Mouse (Mus musculus) frontal cortex, postnatal 10 days (tissue): ENCODE results near the gene Tph2.
A peak's percentile ranks its signal among the peaks of the same experiment; 100 is the strongest.
"Not testable (repeated sequence)": the region's sequence is repeated elsewhere in the genome, so short reads cannot be mapped to it uniquely, and the experiment has no call there.

Experiments used
- DNase-seq, 2 experiments: peaks; one replicate each; pipeline ENCODE4 v3.0.0; 2022; ENCODE audit warnings: low spot score in 2 of 2, mixed read lengths in 1 of 2

Tph2 gene

DNA sequence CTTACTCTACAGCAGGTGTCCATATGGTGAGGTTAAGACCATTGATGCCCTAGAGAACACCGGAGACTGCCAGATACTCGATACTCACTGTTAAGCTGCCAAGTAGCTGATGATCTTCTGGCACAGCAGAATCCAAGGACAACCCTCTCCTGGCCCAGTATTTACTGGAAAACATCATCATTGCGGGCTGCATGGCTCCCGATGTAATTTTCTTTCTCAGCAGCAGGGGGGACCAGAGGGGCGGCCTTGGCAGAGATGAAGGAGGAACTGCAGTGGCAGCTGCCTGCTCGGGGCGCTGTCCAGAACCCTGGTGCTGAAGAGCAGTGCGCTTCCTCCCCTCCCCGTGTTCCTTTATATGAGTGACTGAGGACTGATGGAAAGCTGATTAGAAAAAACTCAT lies at the start of gene Tph2:
Tph2 (minus strand) TSS at position 326 of the 400 bp plus-strand sequence.
- DNase-seq, result peak; percentile 47 to 62

DNA sequence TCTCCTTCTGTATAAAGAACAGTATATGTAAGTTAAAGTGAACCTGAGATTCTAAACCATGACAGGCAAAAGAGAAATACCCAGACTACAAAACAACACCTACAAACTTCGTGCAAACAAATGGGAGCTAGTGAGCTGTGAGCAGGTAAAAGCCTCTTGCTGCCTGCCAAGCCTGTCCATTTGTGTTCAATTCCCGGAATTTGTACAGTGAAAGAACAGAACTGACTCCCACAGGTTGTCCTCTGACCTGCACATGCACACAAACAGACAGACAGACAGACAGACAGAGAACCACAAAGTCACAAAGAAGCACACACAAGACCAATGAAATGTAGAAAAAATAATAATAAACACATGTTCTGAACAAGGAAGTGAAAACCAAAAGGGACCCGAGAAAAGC lies 49.0 kb upstream of the Tph2 start:
- DNase-seq, result no peak

- no peak for DNase-seq
Measured at GRCm38 (mm10) chr10:115232513-115232912, 47.7 kb upstream of the Tph2 start.

DNA sequence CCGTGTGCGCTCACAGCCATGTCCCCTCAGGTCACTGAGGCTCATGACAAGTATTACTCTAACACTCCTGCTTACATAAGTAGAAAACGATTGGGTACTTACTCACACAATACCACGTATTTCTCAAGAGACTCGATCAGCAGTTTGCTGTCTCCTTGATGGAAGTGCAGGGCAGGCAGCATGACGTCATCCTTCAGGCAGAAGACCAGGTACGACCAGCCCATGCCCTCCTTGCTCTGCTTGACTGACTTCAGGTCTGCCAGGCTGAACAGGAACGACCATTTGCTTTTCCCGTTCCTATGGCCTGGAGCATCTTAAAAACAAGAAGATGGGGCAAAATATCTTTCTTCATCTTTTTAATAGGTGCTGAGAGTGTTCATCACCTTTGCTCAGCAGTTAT lies 44.2 kb upstream of the Tph2 start:
- DNase-seq, result no peak

- DNase-seq, result no peak
Measured at GRCm38 (mm10) chr10:115226586-115226985, 41.8 kb upstream of the Tph2 start.

DNA sequence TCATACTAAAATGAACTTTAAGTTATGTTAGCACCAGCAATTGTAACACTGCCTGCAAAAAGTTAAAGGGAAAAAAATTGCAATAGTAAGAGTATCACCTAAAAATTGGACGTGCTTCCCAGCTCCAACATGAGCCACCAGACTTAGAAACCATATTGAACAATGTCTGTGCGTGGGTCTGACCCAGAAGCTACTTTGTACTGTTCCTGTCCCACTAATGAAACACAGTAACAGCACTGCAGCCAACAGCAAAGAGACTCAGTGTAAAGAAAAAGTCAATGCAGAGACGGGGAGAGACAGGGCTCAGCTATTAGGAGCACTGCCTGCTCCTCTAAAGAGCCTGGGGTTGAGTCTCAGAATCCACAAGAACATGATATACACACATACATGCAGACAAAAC lies 39.0 kb upstream of the Tph2 start:
- DNase-seq, result no peak

GRCm38 (mm10) chr10:115212916-115213580 lies 28.2 kb upstream of the Tph2 start:
- DNase-seq, result no peak

DNA sequence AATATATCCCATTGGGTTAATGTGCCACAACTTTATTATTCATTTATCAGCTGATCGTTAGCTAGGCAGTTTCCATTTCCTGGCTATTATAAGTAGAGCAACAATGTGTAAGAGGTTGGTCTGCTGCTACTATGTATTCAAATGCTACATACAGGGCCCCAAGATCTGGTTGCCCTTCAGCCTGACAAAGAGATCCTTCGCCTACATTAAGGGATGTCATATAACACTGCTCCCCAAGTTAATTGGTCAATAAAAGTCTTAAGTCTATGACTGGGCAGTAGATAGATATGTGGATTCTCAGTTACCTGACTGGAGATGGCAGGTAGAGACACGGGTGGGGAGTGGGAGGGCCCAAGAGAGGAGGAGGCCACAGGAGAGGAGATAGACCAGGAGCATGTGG lies 21.0 kb upstream of the Tph2 start:
- DNase-seq, result no peak

- no peak for DNase-seq
Measured at GRCm38 (mm10) chr10:115205284-115205683, 20.5 kb upstream of the Tph2 start.

- no peak for DNase-seq
Measured at GRCm38 (mm10) chr10:115191214-115191613, 6.4 kb upstream of the Tph2 start.

DNA sequence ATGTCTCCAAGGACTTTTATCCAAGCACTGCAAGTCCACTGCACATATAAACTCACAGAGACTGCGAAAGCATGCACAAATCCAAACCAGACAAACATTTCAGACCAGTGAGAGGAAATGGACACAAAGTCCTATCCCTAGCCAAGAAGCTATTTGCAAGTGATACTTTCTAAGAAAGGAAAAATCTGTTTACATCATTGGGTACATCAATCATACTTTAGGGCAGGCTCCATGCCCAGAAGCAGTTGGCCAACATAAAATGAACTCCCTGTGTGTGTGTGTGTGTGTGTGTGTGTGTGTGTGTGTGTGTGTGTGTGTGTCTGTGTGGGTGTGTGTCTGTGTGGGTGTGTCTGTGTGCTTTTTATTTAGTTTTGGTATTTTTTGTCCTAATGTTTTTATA lies 2.6 kb upstream of the Tph2 start:
- DNase-seq, result no peak

GRCm38 (mm10) chr10:115181034-115181433 lies 3.8 kb downstream of the Tph2 start:
- no peak for DNase-seq

DNA sequence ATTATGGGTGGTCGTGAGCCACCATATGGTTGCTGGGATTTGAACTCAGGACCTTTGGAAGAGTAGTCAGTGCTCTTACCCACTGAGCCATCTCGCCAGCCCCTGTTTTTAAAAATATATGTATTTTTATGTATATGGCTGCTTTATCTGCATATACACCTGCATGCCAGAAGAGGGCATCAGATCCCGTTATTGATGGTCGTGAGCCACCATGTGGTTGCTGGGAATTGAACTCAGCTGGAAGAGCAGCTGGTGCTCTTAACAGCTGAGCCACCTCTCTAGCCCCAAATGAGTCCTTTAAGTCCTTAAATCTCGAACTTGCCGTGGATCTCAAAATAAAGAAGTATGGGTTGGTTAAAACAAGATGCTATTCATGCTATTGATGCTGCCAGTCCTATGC lies 6.8 kb downstream of the Tph2 start:
- not testable (repeated sequence) for DNase-seq

GRCm38 (mm10) chr10:115175591-115175991 lies 9.2 kb downstream of the Tph2 start:
- no peak for DNase-seq

DNA sequence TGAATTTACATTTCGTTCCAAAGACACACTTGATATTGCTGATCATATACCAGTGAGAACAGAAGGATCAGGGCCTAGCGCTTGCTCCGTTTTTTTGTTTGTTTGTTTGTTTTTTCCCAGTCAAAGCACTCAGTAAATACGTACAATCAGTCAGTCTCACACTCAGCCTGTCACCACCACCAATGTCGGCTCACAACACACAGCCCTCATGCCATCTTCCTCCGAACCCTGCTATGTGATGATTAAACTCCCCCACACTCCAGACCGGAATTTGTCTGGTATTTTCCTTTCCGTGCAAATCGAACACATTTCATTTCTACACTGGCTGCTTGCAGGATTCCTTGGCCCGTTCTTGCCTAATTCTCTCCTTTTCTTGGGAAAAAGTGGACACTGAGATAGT lies 11.5 kb downstream of the Tph2 start:
- DNase-seq, result no peak

DNA sequence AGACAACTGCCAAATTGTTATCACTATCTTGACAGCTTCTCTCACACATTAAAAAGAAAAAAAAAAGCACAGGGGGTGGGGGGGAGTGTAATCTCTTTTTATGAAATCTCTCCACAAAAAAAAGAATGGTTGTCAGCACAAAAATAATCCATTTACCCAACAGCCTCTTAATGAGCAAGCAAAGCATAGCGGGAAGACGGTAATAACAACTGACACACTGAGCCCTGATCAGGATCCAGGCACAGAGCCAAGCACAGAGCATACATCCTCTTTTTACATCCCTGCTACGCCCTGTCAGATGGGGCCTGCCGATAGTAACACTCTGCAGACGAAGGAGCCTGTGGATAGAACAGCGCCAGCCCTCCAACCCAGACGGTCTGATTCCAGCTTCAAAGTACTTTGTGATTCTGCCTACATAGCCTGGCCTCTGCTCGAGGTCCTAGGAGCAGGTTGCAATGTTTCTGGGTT lies 13.4 kb downstream of the Tph2 start:
- DNase-seq, result peak; percentile 37 to 41

- no peak for DNase-seq
Measured at GRCm38 (mm10) chr10:115170496-115171350, 14.1 kb downstream of the Tph2 start.

DNA sequence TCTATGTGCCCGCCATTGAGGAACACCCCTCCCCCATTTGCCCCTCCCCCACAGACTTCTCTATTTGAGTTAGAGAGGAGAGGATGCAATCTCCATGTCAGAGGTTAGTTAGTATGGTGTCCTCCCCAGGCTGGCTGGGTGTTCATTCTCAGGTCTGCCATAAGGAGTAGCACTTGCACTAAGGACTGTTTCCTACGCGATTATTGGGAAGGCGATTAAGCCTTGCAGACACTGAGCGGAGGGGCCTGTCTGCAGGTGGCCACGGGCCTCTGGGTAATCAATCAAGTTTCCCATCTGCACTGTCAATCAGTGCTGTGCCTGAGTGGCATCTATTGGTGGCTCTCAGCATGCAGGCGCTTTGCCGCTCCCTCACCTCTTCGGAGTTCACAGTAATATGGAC lies 15.4 kb downstream of the Tph2 start:
- DNase-seq, result no peak

DNA sequence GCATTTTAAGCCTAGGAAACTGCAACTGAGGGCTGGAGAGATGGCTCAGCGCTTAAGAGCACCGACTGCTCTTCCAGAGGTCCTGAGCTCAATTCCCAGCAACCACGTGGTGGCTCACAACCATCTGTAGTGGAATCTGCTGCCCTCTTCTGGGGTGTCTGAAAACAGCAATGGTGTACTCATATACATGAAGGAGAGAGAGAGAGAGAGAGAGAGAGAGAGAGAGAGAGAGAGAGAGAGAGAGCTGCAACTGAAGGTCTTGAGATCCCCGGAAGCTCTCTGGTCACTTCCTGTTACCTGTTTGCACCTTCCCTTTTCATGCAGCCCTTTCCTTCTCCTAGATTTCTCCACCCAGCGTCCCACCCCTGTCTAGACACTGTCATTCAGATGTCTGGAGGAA lies 24.5 kb downstream of the Tph2 start:
- no peak for DNase-seq

GRCm38 (mm10) chr10:115147308-115147707 lies 37.5 kb downstream of the Tph2 start:
- no peak for DNase-seq

DNA sequence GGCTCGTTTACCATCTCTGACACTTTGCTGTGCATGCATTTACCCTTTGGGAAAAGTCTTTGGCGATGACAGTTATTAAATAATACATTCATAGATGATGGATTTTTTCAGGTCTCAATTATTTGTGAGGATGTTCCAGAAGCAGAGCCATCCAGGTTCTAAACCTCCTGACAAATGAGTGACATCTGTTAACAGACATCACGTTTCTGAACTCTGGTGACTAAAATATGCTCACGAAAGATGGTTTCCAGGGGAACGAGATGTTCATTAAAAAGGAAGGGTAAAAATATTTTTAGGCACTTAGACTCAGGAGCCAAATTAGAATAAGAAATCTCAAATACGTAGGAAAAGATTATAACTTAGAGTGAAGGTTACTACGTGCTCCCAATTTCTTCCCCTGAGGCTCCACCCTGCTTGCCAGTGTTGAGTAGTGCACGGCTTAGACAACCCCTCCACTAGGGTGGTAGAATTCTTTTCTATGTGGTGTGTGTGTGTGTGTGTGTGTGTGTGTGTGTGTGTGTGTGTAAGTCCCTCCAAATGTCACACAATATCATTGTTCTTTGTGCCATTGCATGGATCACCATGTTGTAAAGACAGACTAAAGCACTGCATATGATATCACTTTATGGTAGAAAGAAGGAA lies 38.4 kb downstream of the Tph2 start:
- no peak for DNase-seq

GRCm38 (mm10) chr10:115144542-115144941 lies 40.3 kb downstream of the Tph2 start:
- no peak for DNase-seq

DNA sequence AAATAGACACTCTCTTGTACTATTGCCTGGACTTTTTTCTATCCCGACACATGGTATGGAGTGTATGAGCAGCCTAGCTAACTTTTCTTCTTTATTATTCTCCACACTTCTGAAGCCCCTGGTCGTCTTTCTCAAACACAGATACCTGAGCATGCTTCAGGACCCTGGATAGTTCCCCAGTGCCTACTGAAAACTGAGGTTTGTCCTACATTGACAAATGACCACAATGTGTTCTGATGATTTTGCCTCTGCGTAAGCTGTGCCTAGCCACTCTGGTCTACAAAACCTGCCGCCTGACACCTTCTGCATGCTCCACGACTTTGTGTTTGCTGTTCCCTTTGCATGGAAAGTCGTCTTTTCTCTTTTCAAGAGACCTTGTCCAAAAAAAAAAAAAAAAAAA lies 41.2 kb downstream of the Tph2 start:
- no peak for DNase-seq
